ENCODE assay signal across 22 mouse cellular contexts in genomic region chr2:30316136-30316535, GRCm38 (mm10). TPM values are rescaled to one million over a fixed set of nuclear protein-coding genes. Genes with fewer than 3 reads are reported as not detected.
DNase-seq lines count a peak whose midpoint lies in the region; ATAC-seq and TF ChIP-seq lines count a peak whose summit lies in the region.
"Had no signal": no experiment of that assay in that cellular context is flagged by ENCODE, and none has a peak within 500 bp of the region (broad histone marks: within the 10 kb centered on the region; RNA-seq: fewer than 3 reads in every experiment).

No protein-coding gene starts in this region.

- H3K4me3 ChIP-seq in forebrain, postnatal 0 days (ENCODE audit: low read depth, low read length): no peak overlapping the region
- no peak overlapping the region for H3K4me3 ChIP-seq in forebrain, embryonic 16.5 days (replicated peaks; ENCODE audit: low read length)
- no peak overlapping the region for H3K4me3 ChIP-seq in lung, embryonic 14.5 days (ENCODE audit: low read depth, low read length)
- no peak overlapping the region for H3K4me3 ChIP-seq in ES-Bruce4 (ENCODE audit: low read depth, low read length)
- H3K4me3 ChIP-seq: forebrain, embryonic 15.5 days; gastrocnemius, adult 2 months; hindbrain, embryonic 15.5 days; left cerebral cortex, adult 2 months; limb, embryonic 13.5 days; megakaryocyte, embryonic 14.5 days had no signal

- peaks cover 87% of the 10 kb centered on the region for H3K36me3 ChIP-seq in forebrain, postnatal 0 days (ENCODE audit: insufficient read depth)
- peaks cover 56% of the 10 kb centered on the region for H3K36me3 ChIP-seq in forebrain, embryonic 16.5 days (ENCODE audit: control insufficient read depth, insufficient read depth)
- H3K36me3 ChIP-seq in lung, embryonic 14.5 days (ENCODE audit: insufficient read depth): peaks cover 93% of the 10 kb centered on the region
- H3K36me3 ChIP-seq in ES-Bruce4 (ENCODE audit: control insufficient read depth, insufficient read depth, low read length, poor library complexity, severe bottlenecking): peaks cover 80% of the 10 kb centered on the region

- intact Hi-C loops in left cerebral cortex, postnatal 36 days (cut with DNase I): no loop called here

- H3K27me3 ChIP-seq in forebrain, postnatal 0 days (ENCODE audit: insufficient read depth, low read length): no peaks in the 10 kb centered on the region
- no peaks in the 10 kb centered on the region for H3K27me3 ChIP-seq in forebrain, embryonic 16.5 days (replicated peaks; ENCODE audit: control insufficient read depth, insufficient read depth, low read length)
- H3K27me3 ChIP-seq in lung, embryonic 14.5 days (ENCODE audit: insufficient read depth, low read length): no peaks in the 10 kb centered on the region
- H3K27me3 ChIP-seq in ES-Bruce4 (ENCODE audit: control insufficient read depth, insufficient read depth, low read length, poor library complexity, severe bottlenecking): no peaks in the 10 kb centered on the region
- H3K27me3 ChIP-seq: forebrain, embryonic 15.5 days; hindbrain, embryonic 15.5 days; limb, embryonic 13.5 days; megakaryocyte, embryonic 14.5 days; Patski had no signal

- no peak overlapping the region for H3K9ac ChIP-seq in forebrain, postnatal 0 days
- no peak overlapping the region for H3K9ac ChIP-seq in forebrain, embryonic 16.5 days (replicated peaks; ENCODE audit: low read depth, low read length)
- no peak overlapping the region for H3K9ac ChIP-seq in lung, embryonic 14.5 days
- no peak overlapping the region for H3K9ac ChIP-seq in ES-Bruce4 (ENCODE audit: low read depth, poor library complexity, severe bottlenecking)
- H3K9ac ChIP-seq: forebrain, embryonic 15.5 days; hindbrain, embryonic 15.5 days; limb, embryonic 13.5 days had no signal

- WGBS in forebrain, postnatal 0 days: 90% methylated on average over 4 of the region's 4 CpGs
- WGBS in forebrain, embryonic 16.5 days: 94% methylated on average over 4 of the region's 4 CpGs
- WGBS in lung, embryonic 14.5 days: 91% methylated on average over 4 of the region's 4 CpGs

- ATAC-seq in forebrain, postnatal 0 days: 0 out of 2 replicates have a peak, but pooled peaks have one; percentile 45
- ATAC-seq in forebrain, embryonic 16.5 days: no peak
- no peak for ATAC-seq in lung, embryonic 14.5 days (ENCODE audit: insufficient read depth)
- peak; percentile 78 for ATAC-seq in megakaryocyte-erythroid progenitor cell, adult 5-6 weeks (replicated peaks; ENCODE audit: low FRiP score, low TSS enrichment, poor library complexity, severe bottlenecking)
- no peak for ATAC-seq in monocyte, adult 5-6 weeks (replicated peaks; ENCODE audit: insufficient number of reproducible peaks, low FRiP score, low TSS enrichment, poor library complexity, severe bottlenecking)
- ATAC-seq: forebrain, embryonic 15.5 days; Patski had no signal

- peak; percentile 27; the same call in 1 of the 2 replicates for TF ChIP-seq CTCF in forebrain, postnatal 0 days (IDR thresholded peaks at IDR 0.05; ENCODE audit: low read depth)
- peak; percentile 16; the same call in 1 of the 2 replicates for TF ChIP-seq CTCF in lung, embryonic 14.5 days (IDR thresholded peaks at IDR 0.05; ENCODE audit: low read depth)
- TF ChIP-seq CTCF in ES-Bruce4 (IDR thresholded peaks at IDR 0.05; ENCODE audit: low read depth, low read length): peak; percentile 8

- TF ChIP-seq EP300 in ES-Bruce4 (IDR thresholded peaks at IDR 0.05; ENCODE audit: insufficient read depth, low read depth, low read length): no peak

- no peak for DNase-seq in forebrain, postnatal 0 days
- DNase-seq in lung, embryonic 14.5 days: no peak
- no peak for DNase-seq in lung, adult 18-20 months
- DNase-seq in left cerebral cortex, postnatal 36 days (ENCODE audit: low spot score in 2 of 2): no peak
- DNase-seq: cerebellum, adult 11 months; gastrocnemius, adult 2 months; heart, postnatal 10 days had no signal

- no peak overlapping the region for H3K4me2 ChIP-seq in forebrain, postnatal 0 days (ENCODE audit: low read depth)
- H3K4me2 ChIP-seq in forebrain, embryonic 16.5 days (ENCODE audit: low read length): no peak overlapping the region
- H3K4me2 ChIP-seq in lung, embryonic 14.5 days: no peak overlapping the region
- H3K4me2 ChIP-seq: forebrain, embryonic 15.5 days; hindbrain, embryonic 15.5 days; limb, embryonic 13.5 days had no signal

- H3K9me3 ChIP-seq in forebrain, postnatal 0 days (ENCODE audit: low read length): no peaks in the 10 kb centered on the region
- H3K9me3 ChIP-seq in forebrain, embryonic 16.5 days (ENCODE audit: control insufficient read depth, low read length): no peaks in the 10 kb centered on the region
- no peaks in the 10 kb centered on the region for H3K9me3 ChIP-seq in lung, embryonic 14.5 days (ENCODE audit: low read depth, low read length)
- no peaks in the 10 kb centered on the region for H3K9me3 ChIP-seq in ES-Bruce4 (replicated peaks; ENCODE audit: control insufficient read depth, insufficient read depth, low read length, poor library complexity, severe bottlenecking)
- H3K9me3 ChIP-seq: forebrain, embryonic 15.5 days; hindbrain, embryonic 15.5 days; limb, embryonic 13.5 days; megakaryocyte, embryonic 14.5 days had no signal

- TF ChIP-seq POLR2A in ES-Bruce4 (IDR thresholded peaks at IDR 0.05; ENCODE audit: insufficient read depth, low read length): no peak

- no peaks in the 10 kb centered on the region for H3K4me1 ChIP-seq in forebrain, postnatal 0 days (ENCODE audit: insufficient read depth)
- no peaks in the 10 kb centered on the region for H3K4me1 ChIP-seq in forebrain, embryonic 16.5 days (replicated peaks; ENCODE audit: control insufficient read depth, insufficient read depth, low read length)
- no peaks in the 10 kb centered on the region for H3K4me1 ChIP-seq in lung, embryonic 14.5 days (ENCODE audit: insufficient read depth)
- H3K4me1 ChIP-seq in ES-Bruce4 (ENCODE audit: control insufficient read depth, insufficient read depth, low read length): no peaks in the 10 kb centered on the region
- H3K4me1 ChIP-seq: forebrain, embryonic 15.5 days; hindbrain, embryonic 15.5 days; limb, embryonic 13.5 days had no signal

- H3K27ac ChIP-seq in forebrain, postnatal 0 days (ENCODE audit: low read depth, low read length): no peak overlapping the region
- no peak overlapping the region for H3K27ac ChIP-seq in forebrain, embryonic 16.5 days (ENCODE audit: low read length)
- no peak overlapping the region for H3K27ac ChIP-seq in lung, embryonic 14.5 days (ENCODE audit: low read depth)
- no peak overlapping the region for H3K27ac ChIP-seq in ES-Bruce4 (ENCODE audit: insufficient read depth, low read length)
- H3K27ac ChIP-seq: forebrain, embryonic 15.5 days; gastrocnemius, adult 2 months; hindbrain, embryonic 15.5 days; left cerebral cortex, adult 2 months; limb, embryonic 13.5 days had no signal

RNA-seq across cellular contexts. Expression of gene Nup188, which starts 29.9 kb away (rescaled TPM):
- 25.1 and 29.3 TPM in 2 replicates for total RNA-seq in forebrain, postnatal 0 days (2014; rRNA removed)
- polyA plus RNA-seq in forebrain, postnatal 0 days (2015; fragmentation: Nextera tagmentation; extraction: Ambion mirVana): 11.8 and 14.1 TPM in 2 replicates
- polyA plus RNA-seq in forebrain, embryonic 16.5 days (2015; fragmentation: Nextera tagmentation; extraction: Ambion mirVana): 25.3 and 26.2 TPM in 2 replicates
- polyA plus RNA-seq in lung, embryonic 14.5 days (2014; fragmentation: Nextera tagmentation; extraction: Ambion mirVana): 49.4 and 56.0 TPM in 2 replicates
- 134 and 138 TPM in 2 replicates for polyA plus RNA-seq in ES-Bruce4 (2011; ENCODE audit: insufficient read depth, insufficient read length, low read depth, missing spikeins)
- total RNA-seq in megakaryocyte-erythroid progenitor cell, adult 5-6 weeks (2014; fragmentation: Nextera tagmentation): 59.3 and 66.6 TPM in 2 replicates
- total RNA-seq in megakaryocyte-erythroid progenitor cell, adult 5-6 weeks (2017): 25.8 and 29.8 TPM in 2 replicates
- total RNA-seq in monocyte, adult 5-6 weeks (2017): 13.8 to 16.5 TPM (median 16.0 TPM) in 3 replicates
- 10 to 100 TPM; 17.7 to 26.0 TPM for total RNA-seq in left cerebral cortex, postnatal 36 days (2021)

RNA-seq across cellular contexts. Expression of gene Dolk, which starts 30.0 kb away (rescaled TPM):
- total RNA-seq in forebrain, postnatal 0 days (2014; rRNA removed): 26.6 and 34.8 TPM in 2 replicates
- polyA plus RNA-seq in forebrain, postnatal 0 days (2015; fragmentation: Nextera tagmentation; extraction: Ambion mirVana): 31.1 and 37.7 TPM in 2 replicates
- polyA plus RNA-seq in forebrain, embryonic 16.5 days (2015; fragmentation: Nextera tagmentation; extraction: Ambion mirVana): 30.2 and 35.9 TPM in 2 replicates
- 30.6 and 31.7 TPM in 2 replicates for polyA plus RNA-seq in lung, embryonic 14.5 days (2014; fragmentation: Nextera tagmentation; extraction: Ambion mirVana)
- polyA plus RNA-seq in ES-Bruce4 (2011; ENCODE audit: insufficient read depth, insufficient read length, low read depth, missing spikeins): 3.4 and 3.8 TPM in 2 replicates
- total RNA-seq in megakaryocyte-erythroid progenitor cell, adult 5-6 weeks (2014; fragmentation: Nextera tagmentation): 8.7 and 10.5 TPM in 2 replicates
- 11.1 and 11.2 TPM in 2 replicates for total RNA-seq in megakaryocyte-erythroid progenitor cell, adult 5-6 weeks (2017)
- total RNA-seq in monocyte, adult 5-6 weeks (2017): 9.3 to 14.3 TPM (median 11.0 TPM) in 3 replicates
- total RNA-seq in left cerebral cortex, postnatal 36 days (2021): 10 to 100 TPM; 22.3 to 28.8 TPM

RNA-seq across cellular contexts. Expression of gene Gm28038, which starts 35.3 kb away (rescaled TPM):
- 2.4 TPM in 1 of 2 replicates, not detected in the other for total RNA-seq in forebrain, postnatal 0 days (2014; rRNA removed)
- polyA plus RNA-seq in forebrain, postnatal 0 days (2015; fragmentation: Nextera tagmentation; extraction: Ambion mirVana): not detected in 2 replicates
- polyA plus RNA-seq in forebrain, embryonic 16.5 days (2015; fragmentation: Nextera tagmentation; extraction: Ambion mirVana): not detected in 2 replicates
- not detected in 2 replicates for polyA plus RNA-seq in lung, embryonic 14.5 days (2014; fragmentation: Nextera tagmentation; extraction: Ambion mirVana)
- 114 and 138 TPM in 2 replicates for polyA plus RNA-seq in ES-Bruce4 (2011; ENCODE audit: insufficient read depth, insufficient read length, low read depth, missing spikeins)
- 1.8 and 15.1 TPM in 2 replicates for total RNA-seq in megakaryocyte-erythroid progenitor cell, adult 5-6 weeks (2014; fragmentation: Nextera tagmentation)
- not detected in 2 replicates for total RNA-seq in megakaryocyte-erythroid progenitor cell, adult 5-6 weeks (2017)
- total RNA-seq in monocyte, adult 5-6 weeks (2017): not detected in 3 replicates
- not detected for total RNA-seq in left cerebral cortex, postnatal 36 days (2021)
- total RNA-seq: heart, postnatal 10 days; layer of hippocampus, adult 18-20 months; left cerebral cortex, adult 2 months had no signal
- polyA plus RNA-seq: cortical plate, adult 2 months; forebrain, embryonic 15.5 days; hindbrain, embryonic 15.5 days; kidney, embryonic 14.5 days; limb, embryonic 13.5 days; liver, embryonic 16.5 days; Patski; urinary bladder, adult 2 months had no signal

RNA-seq across cellular contexts. Expression of gene Sh3glb2, which starts 43.0 kb away (rescaled TPM):
- 291 and 292 TPM in 2 replicates for total RNA-seq in forebrain, postnatal 0 days (2014; rRNA removed)
- 147 and 156 TPM in 2 replicates for polyA plus RNA-seq in forebrain, postnatal 0 days (2015; fragmentation: Nextera tagmentation; extraction: Ambion mirVana)
- polyA plus RNA-seq in forebrain, embryonic 16.5 days (2015; fragmentation: Nextera tagmentation; extraction: Ambion mirVana): 159 and 203 TPM in 2 replicates
- 57.5 and 59.9 TPM in 2 replicates for polyA plus RNA-seq in lung, embryonic 14.5 days (2014; fragmentation: Nextera tagmentation; extraction: Ambion mirVana)
- polyA plus RNA-seq in ES-Bruce4 (2011; ENCODE audit: insufficient read depth, insufficient read length, low read depth, missing spikeins): 30.8 and 32.5 TPM in 2 replicates
- total RNA-seq in megakaryocyte-erythroid progenitor cell, adult 5-6 weeks (2014; fragmentation: Nextera tagmentation): 47.0 and 48.4 TPM in 2 replicates
- 25.7 and 28.5 TPM in 2 replicates for total RNA-seq in megakaryocyte-erythroid progenitor cell, adult 5-6 weeks (2017)
- 34.7 to 65.9 TPM (median 40.3 TPM) in 3 replicates for total RNA-seq in monocyte, adult 5-6 weeks (2017)
- total RNA-seq in left cerebral cortex, postnatal 36 days (2021): 100 to 1,000 TPM; 267 to 316 TPM

RNA-seq across cellular contexts. Expression of gene Miga2, which starts 47.9 kb away (rescaled TPM):
- 57.4 and 70.8 TPM in 2 replicates for total RNA-seq in forebrain, postnatal 0 days (2014; rRNA removed)
- polyA plus RNA-seq in forebrain, postnatal 0 days (2015; fragmentation: Nextera tagmentation; extraction: Ambion mirVana): 24.4 and 28.6 TPM in 2 replicates
- polyA plus RNA-seq in forebrain, embryonic 16.5 days (2015; fragmentation: Nextera tagmentation; extraction: Ambion mirVana): 29.7 and 35.6 TPM in 2 replicates
- polyA plus RNA-seq in lung, embryonic 14.5 days (2014; fragmentation: Nextera tagmentation; extraction: Ambion mirVana): 19.9 and 24.5 TPM in 2 replicates
- polyA plus RNA-seq in ES-Bruce4 (2011; ENCODE audit: insufficient read depth, insufficient read length, low read depth, missing spikeins): 16.6 and 18.6 TPM in 2 replicates
- total RNA-seq in megakaryocyte-erythroid progenitor cell, adult 5-6 weeks (2014; fragmentation: Nextera tagmentation): 17.8 and 35.0 TPM in 2 replicates
- total RNA-seq in megakaryocyte-erythroid progenitor cell, adult 5-6 weeks (2017): 8.0 and 11.4 TPM in 2 replicates
- 6.9 to 14.1 TPM in 2 of 3 replicates, not detected in the other for total RNA-seq in monocyte, adult 5-6 weeks (2017)
- 100 to 1,000 TPM; 106 to 124 TPM for total RNA-seq in left cerebral cortex, postnatal 36 days (2021)

Comparison
In these comparisons a context has a peak if more than half of its experiments do, and no peak if none do; other contexts are left out.
1. ATAC-seq: peak in forebrain, postnatal 0 days (single experiment) and megakaryocyte-erythroid progenitor cell, adult 5-6 weeks (single experiment); none in forebrain, embryonic 16.5 days (single experiment), lung, embryonic 14.5 days (single experiment) and monocyte, adult 5-6 weeks (single experiment).
2. Peak in every context shown above with its lines, with median percentiles within 50 percentile points of each other: CTCF ChIP-seq.